Mouse (Mus musculus) gastrocnemius, adult 18-20 months (tissue): Measurements from ENCODE around the gene Ireb2. TPM values are rescaled to one million over a fixed set of nuclear protein-coding genes. Genes with fewer than 3 reads are reported as not detected.

Experiments
- total RNA-seq, 2 experiments: library from RNA; stranded (reverse); gene quantifications; 2 replicates each; pipeline ENCODE4 v1.2.3; 2021

Gene Ireb2
- total RNA-seq, 2 experiments from 2014 or later = 16.6 to 17.7 TPM

Other genes with a start within 250 kb of the Ireb2 start
- gene Acsbg1, start 201.9 kb upstream of the Ireb2 start, total RNA-seq = under 1 TPM; 0.14 to 0.57 TPM
- gene Dnaja4, start 164.9 kb upstream of the Ireb2 start, total RNA-seq = 100 to 1,000 TPM in 1 of 2 experiments, 10 to 100 TPM in 1; 60.1 to 115 TPM
- gene Wdr61, start 129.3 kb upstream of the Ireb2 start, total RNA-seq = 10 to 100 TPM; 19.0 to 21.6 TPM
- under 1 TPM; 0.80 to 0.88 TPM for gene Crabp1, start 99.0 kb upstream of the Ireb2 start, total RNA-seq
- under 1 TPM; 0.64 to 0.66 TPM for gene Hykk, start 53.5 kb downstream of the Ireb2 start, total RNA-seq
- gene Psma4, start 87.0 kb downstream of the Ireb2 start, total RNA-seq = 100 to 1,000 TPM; 117 to 128 TPM
- not detected for gene AY074887, start 87.2 kb downstream of the Ireb2 start, total RNA-seq
- gene Chrna5, start 117.1 kb downstream of the Ireb2 start, total RNA-seq = not detected
- not detected for gene Chrna3, start 162.8 kb downstream of the Ireb2 start, total RNA-seq
- gene Chrnb4, start 185.0 kb downstream of the Ireb2 start, total RNA-seq = under 1 TPM in 1 of 2 experiments, not detected in 1; 0.07 TPM